Mouse (Mus musculus): ENCODE measurements around the gene Olfr56. TPM values are rescaled to one million over a fixed set of nuclear protein-coding genes. Genes with fewer than 3 reads are reported as not detected.

Gene Olfr56
- polyA plus RNA-seq, 1 experiment from 2014 or later, result not detected

DNA sequence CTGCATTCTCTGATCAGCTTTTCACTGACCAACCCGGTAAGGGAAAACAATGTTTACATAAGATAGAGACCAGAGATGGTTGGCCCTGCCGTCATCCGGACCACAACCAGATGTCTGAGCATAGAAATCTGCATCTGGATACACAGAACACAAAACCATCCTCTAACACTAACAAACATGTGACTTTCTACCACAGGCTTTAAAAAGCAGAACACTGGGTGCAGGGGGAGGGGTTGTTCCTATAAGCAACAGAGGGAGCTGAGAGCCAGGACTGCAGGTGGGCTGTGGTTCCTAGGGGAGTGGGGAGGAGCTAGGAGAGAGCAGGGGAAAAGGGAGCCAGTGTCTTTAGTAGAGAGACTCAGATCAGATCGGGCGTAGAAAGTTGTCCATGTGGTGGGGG, 122.8 kb downstream of the Olfr56 start:
- no peaks in the 10 kb centered on the region for H3K36me3 ChIP-seq (replicated peaks; ENCODE audit: control insufficient read depth, insufficient read depth, low read depth, low read length)
- H3K9me3 ChIP-seq (replicated peaks; ENCODE audit: control insufficient read depth, low read length), result no peaks in the 10 kb centered on the region
- no peak overlapping the region for H3K9ac ChIP-seq (replicated peaks; ENCODE audit: low read length)
- H3K4me2 ChIP-seq (ENCODE audit: low read depth, low read length), result no peak overlapping the region
- no peak overlapping the region for H3K27ac ChIP-seq (replicated peaks; ENCODE audit: low read depth, low read length)
- DNase-seq (ENCODE audit: low spot score) (no peak), ATAC-seq (replicated peaks; ENCODE audit: insufficient number of reproducible peaks, low FRiP score, low TSS enrichment, low read depth) (no peak)
- 0 out of 2 replicates have a peak, but pooled peaks cover 2% of the 10 kb centered on the region for H3K4me1 ChIP-seq (ENCODE audit: control insufficient read depth, insufficient read depth, low read length)
- WGBS, result 42% methylated on average over 5 of the region's 5 CpGs
- H3K4me3 ChIP-seq (ENCODE audit: low read depth, low read length), result no peak overlapping the region
- H3K27me3 ChIP-seq (ENCODE audit: control insufficient read depth, insufficient read depth, low read length), result no peaks in the 10 kb centered on the region

DNA sequence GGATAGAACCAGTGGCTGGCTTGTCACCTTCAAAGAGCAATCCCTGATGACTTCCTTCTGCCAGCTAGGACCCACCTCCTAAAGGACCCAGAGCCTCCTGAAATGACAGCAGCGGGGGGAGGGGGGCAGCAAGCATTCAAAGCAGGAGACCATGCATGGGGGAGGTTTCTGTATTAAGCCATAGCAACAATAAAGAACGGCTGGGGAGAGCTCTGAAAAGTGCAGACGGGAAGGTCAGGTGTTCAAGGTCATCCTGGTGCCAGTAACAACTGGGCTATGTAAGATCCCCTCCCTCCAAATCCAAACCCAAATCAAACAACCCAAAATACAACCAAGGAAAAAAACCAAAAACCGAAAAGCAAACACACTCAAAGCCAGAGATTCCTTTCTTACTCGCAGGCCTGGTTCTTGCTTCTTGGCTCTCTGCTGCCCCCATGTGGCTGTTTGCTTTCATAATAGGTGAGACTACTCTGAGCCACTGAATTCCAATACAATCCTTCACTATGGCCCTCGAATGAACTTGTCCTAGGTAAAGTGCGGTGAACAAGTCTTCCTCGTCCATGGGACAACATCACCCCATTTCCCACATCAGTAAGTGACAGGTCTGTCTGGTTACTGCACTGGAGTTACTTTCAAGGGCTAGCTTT, 124.5 kb downstream of the Olfr56 start:
- H3K4me1 ChIP-seq (ENCODE audit: control insufficient read depth, insufficient read depth, low read length), result 0 out of 2 replicates have a peak, but pooled peaks cover 2% of the 10 kb centered on the region
- no peak overlapping the region for H3K9ac ChIP-seq (replicated peaks; ENCODE audit: low read length)
- no peaks in the 10 kb centered on the region for H3K27me3 ChIP-seq (ENCODE audit: control insufficient read depth, insufficient read depth, low read length)
- H3K36me3 ChIP-seq (replicated peaks; ENCODE audit: control insufficient read depth, insufficient read depth, low read depth, low read length), result no peaks in the 10 kb centered on the region
- no peak overlapping the region for H3K4me2 ChIP-seq (ENCODE audit: low read depth, low read length)
- no peak overlapping the region for H3K27ac ChIP-seq (replicated peaks; ENCODE audit: low read depth, low read length)
- WGBS, result 23% methylated on average over 8 of the region's 8 CpGs
- no peaks in the 10 kb centered on the region for H3K9me3 ChIP-seq (replicated peaks; ENCODE audit: control insufficient read depth, low read length)
- ATAC-seq (replicated peaks; ENCODE audit: insufficient number of reproducible peaks, low FRiP score, low TSS enrichment, low read depth), result no peak; the same call in 1 of the 2 replicates
- H3K4me3 ChIP-seq (ENCODE audit: low read depth, low read length), result no peak overlapping the region
- peak; percentile 91 for DNase-seq (ENCODE audit: low spot score)

DNA sequence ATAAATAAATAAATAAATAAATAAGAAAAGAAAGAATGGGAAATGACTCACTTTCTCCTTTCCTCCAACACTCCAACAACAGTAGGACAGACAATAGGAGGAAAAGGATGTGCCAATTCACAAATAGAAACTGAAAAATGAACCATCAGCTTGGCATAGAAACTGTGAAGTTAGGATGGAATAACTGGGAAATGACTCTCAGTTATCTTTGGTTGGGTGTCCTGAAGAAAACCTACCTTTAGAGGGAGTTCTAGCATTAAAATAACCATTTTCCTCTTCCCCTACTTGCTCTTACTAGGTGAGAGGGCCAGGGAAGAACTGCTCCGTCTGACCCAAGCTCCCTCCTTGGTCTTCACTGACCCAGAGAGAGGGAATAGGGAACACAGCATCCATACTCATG, 127.1 kb downstream of the Olfr56 start:
- no peak for ATAC-seq (replicated peaks; ENCODE audit: insufficient number of reproducible peaks, low FRiP score, low TSS enrichment, low read depth)

GRCm38 (mm10) chr11:49107650-49108537, 129.2 kb downstream of the Olfr56 start:
- Histone ChIP-seq H3K4me2 (ENCODE audit: low read depth, low read length) (no peak overlapping the region), H3K36me3 (replicated peaks; ENCODE audit: control insufficient read depth, insufficient read depth, low read depth, low read length) (no peaks in the 10 kb centered on the region), H3K9me3 (replicated peaks; ENCODE audit: control insufficient read depth, low read length) (no peaks in the 10 kb centered on the region), H3K27me3 (ENCODE audit: control insufficient read depth, insufficient read depth, low read length) (no peaks in the 10 kb centered on the region), H3K9ac (replicated peaks; ENCODE audit: low read length) (no peak overlapping the region), H3K27ac (replicated peaks; ENCODE audit: low read depth, low read length) (no peak overlapping the region), H3K4me3 (ENCODE audit: low read depth, low read length) (no peak overlapping the region), H3K4me1 (ENCODE audit: control insufficient read depth, insufficient read depth, low read length) (no peaks in the 10 kb centered on the region)
- ATAC-seq (replicated peaks; ENCODE audit: insufficient number of reproducible peaks, low FRiP score, low TSS enrichment, low read depth) (no peak), DNase-seq (ENCODE audit: low spot score) (no peak)
- 47% methylated on average over 10 of the region's 10 CpGs for WGBS

More for the DNA sequence above, 127.1 kb downstream of the Olfr56 start:
- Histone ChIP-seq H3K4me1 (ENCODE audit: control insufficient read depth, insufficient read depth, low read length) (0 out of 2 replicates have a peak, but pooled peaks cover 2% of the 10 kb centered on the region), H3K27ac (replicated peaks; ENCODE audit: low read depth, low read length) (no peak overlapping the region), H3K9ac (replicated peaks; ENCODE audit: low read length) (no peak overlapping the region), H3K4me3 (ENCODE audit: low read depth, low read length) (no peak overlapping the region), H3K27me3 (ENCODE audit: control insufficient read depth, insufficient read depth, low read length) (no peaks in the 10 kb centered on the region), H3K4me2 (ENCODE audit: low read depth, low read length) (no peak overlapping the region), H3K9me3 (replicated peaks; ENCODE audit: control insufficient read depth, low read length) (no peaks in the 10 kb centered on the region), H3K36me3 (replicated peaks; ENCODE audit: control insufficient read depth, insufficient read depth, low read depth, low read length) (no peaks in the 10 kb centered on the region)
- WGBS, result 64% methylated on average over 1 of the region's 1 CpGs
- no peak for DNase-seq (ENCODE audit: low spot score)

- H3K4me1 ChIP-seq (ENCODE audit: control insufficient read depth, insufficient read depth, low read length), result no peaks in the 10 kb centered on the region
- H3K4me3 ChIP-seq (ENCODE audit: low read depth, low read length), result no peak overlapping the region
- H3K36me3 ChIP-seq (replicated peaks; ENCODE audit: control insufficient read depth, insufficient read depth, low read depth, low read length), result no peaks in the 10 kb centered on the region
- H3K27ac ChIP-seq (replicated peaks; ENCODE audit: low read depth, low read length), result no peak overlapping the region
- H3K9me3 ChIP-seq (replicated peaks; ENCODE audit: control insufficient read depth, low read length), result no peaks in the 10 kb centered on the region
- 30% methylated on average over 1 of the region's 1 CpGs for WGBS
- H3K4me2 ChIP-seq (ENCODE audit: low read depth, low read length), result no peak overlapping the region
- no peak overlapping the region for H3K9ac ChIP-seq (replicated peaks; ENCODE audit: low read length)
- H3K27me3 ChIP-seq (ENCODE audit: control insufficient read depth, insufficient read depth, low read length), result no peaks in the 10 kb centered on the region
- DNase-seq (ENCODE audit: low spot score) (peak; percentile 59), ATAC-seq (replicated peaks; ENCODE audit: insufficient number of reproducible peaks, low FRiP score, low TSS enrichment, low read depth) (no peak)
Observed at GRCm38 (mm10) chr11:49108833-49109232, 130.1 kb downstream of the Olfr56 start.

DNA sequence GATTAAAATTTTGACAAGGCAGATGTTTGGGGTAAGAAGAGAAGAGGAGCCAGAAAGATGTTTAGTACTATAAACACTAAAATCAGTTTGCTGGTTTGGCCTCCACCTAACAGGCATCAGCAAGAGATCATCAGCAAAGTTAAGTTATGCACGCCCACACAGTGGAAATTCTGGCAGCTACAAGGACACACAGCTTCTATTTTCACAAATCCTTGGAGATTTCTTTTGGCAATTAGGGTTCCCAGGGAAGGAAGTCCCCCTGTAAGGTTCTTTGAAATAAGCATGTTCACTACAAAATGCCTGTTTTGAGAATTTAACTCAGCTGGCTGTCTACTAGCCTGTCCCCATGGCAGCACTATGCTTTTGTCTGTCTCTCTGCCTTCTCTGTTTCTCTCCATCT, 132.3 kb downstream of the Olfr56 start:
- no peaks in the 10 kb centered on the region for H3K36me3 ChIP-seq (replicated peaks; ENCODE audit: control insufficient read depth, insufficient read depth, low read depth, low read length)
- no peak for DNase-seq (ENCODE audit: low spot score)
- H3K9me3 ChIP-seq (replicated peaks; ENCODE audit: control insufficient read depth, low read length), result no peaks in the 10 kb centered on the region
- no peaks in the 10 kb centered on the region for H3K27me3 ChIP-seq (ENCODE audit: control insufficient read depth, insufficient read depth, low read length)
- H3K9ac ChIP-seq (replicated peaks; ENCODE audit: low read length), result no peak overlapping the region
- no peak overlapping the region for H3K27ac ChIP-seq (replicated peaks; ENCODE audit: low read depth, low read length)
- no peaks in the 10 kb centered on the region for H3K4me1 ChIP-seq (ENCODE audit: control insufficient read depth, insufficient read depth, low read length)
- H3K4me2 ChIP-seq (ENCODE audit: low read depth, low read length), result no peak overlapping the region
- ATAC-seq (replicated peaks; ENCODE audit: insufficient number of reproducible peaks, low FRiP score, low TSS enrichment, low read depth), result no peak
- H3K4me3 ChIP-seq (ENCODE audit: low read depth, low read length), result no peak overlapping the region
- WGBS, result 67% methylated on average over 1 of the region's 1 CpGs

DNA sequence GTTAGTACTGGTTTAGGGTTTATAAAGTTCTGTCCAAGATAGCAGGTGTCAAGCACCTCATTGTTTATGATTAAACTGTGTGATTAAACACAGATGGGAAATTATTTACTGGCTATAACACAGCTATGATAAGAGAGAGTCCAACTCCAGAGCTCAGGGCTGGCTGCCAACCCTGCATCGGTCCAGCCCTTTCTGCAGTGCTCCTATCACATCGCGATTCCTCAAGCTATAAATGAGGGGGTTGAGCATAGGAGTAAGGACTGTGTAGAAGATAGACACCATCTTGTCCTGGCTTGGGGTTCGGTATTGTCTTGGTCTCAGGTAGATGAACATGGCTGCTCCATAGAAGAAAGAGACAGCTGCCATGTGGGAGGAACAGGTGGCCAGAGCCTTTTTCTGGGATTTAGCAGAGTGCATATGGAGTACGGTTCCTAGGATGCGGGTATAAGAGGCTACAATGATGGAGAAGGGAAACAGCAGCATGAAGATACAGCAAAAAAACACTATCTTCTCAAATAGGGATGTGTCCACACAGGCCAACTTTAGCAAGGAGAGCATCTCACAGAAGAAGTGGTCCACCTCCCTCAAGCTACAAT, 134.0 kb downstream of the Olfr56 start:
- DNase-seq (ENCODE audit: low spot score) (no peak), ATAC-seq (replicated peaks; ENCODE audit: insufficient number of reproducible peaks, low FRiP score, low TSS enrichment, low read depth) (no peak)
- Histone ChIP-seq H3K4me2 (ENCODE audit: low read depth, low read length) (no peak overlapping the region), H3K27ac (replicated peaks; ENCODE audit: low read depth, low read length) (no peak overlapping the region), H3K9ac (replicated peaks; ENCODE audit: low read length) (no peak overlapping the region), H3K27me3 (ENCODE audit: control insufficient read depth, insufficient read depth, low read length) (no peaks in the 10 kb centered on the region), H3K36me3 (replicated peaks; ENCODE audit: control insufficient read depth, insufficient read depth, low read depth, low read length) (no peaks in the 10 kb centered on the region), H3K4me3 (ENCODE audit: low read depth, low read length) (no peak overlapping the region), H3K9me3 (replicated peaks; ENCODE audit: control insufficient read depth, low read length) (no peaks in the 10 kb centered on the region), H3K4me1 (ENCODE audit: control insufficient read depth, insufficient read depth, low read length) (no peaks in the 10 kb centered on the region)
- WGBS, result 91% methylated on average over 6 of the region's 6 CpGs

GRCm38 (mm10) chr11:49114158-49114557, 135.5 kb downstream of the Olfr56 start:
- Histone ChIP-seq H3K36me3 (replicated peaks; ENCODE audit: control insufficient read depth, insufficient read depth, low read depth, low read length) (no peaks in the 10 kb centered on the region), H3K27me3 (ENCODE audit: control insufficient read depth, insufficient read depth, low read length) (no peaks in the 10 kb centered on the region), H3K9ac (replicated peaks; ENCODE audit: low read length) (no peak overlapping the region), H3K27ac (replicated peaks; ENCODE audit: low read depth, low read length) (no peak overlapping the region), H3K4me2 (ENCODE audit: low read depth, low read length) (no peak overlapping the region), H3K4me3 (ENCODE audit: low read depth, low read length) (no peak overlapping the region), H3K9me3 (replicated peaks; ENCODE audit: control insufficient read depth, low read length) (no peaks in the 10 kb centered on the region), H3K4me1 (ENCODE audit: control insufficient read depth, insufficient read depth, low read length) (no peaks in the 10 kb centered on the region)
- no peak for DNase-seq (ENCODE audit: low spot score)
- ATAC-seq (replicated peaks; ENCODE audit: insufficient number of reproducible peaks, low FRiP score, low TSS enrichment, low read depth), result no peak
- 69% methylated on average over 2 of the region's 2 CpGs for WGBS
